Mouse (Mus musculus) kidney, postnatal 36 days (tissue): ENCODE results near the gene Gpr156.

Source experiments
- DNase-seq, 2 experiments: peaks; one replicate each; pipeline ENCODE4 v3.0.0; 2021 to 2022; ENCODE audit warnings: mixed read lengths in 2 of 2

Gpr156 gene

GRCm38 (mm10) chr16:37916138-37916817, at the start of gene Gpr156:
Gene Gpr156, plus strand, starts transcription at chr16:37916496.
- DNase-seq, result peak; percentile 34 to 72

GRCm38 (mm10) chr16:37867791-37868505, 48.3 kb upstream of the Gpr156 start, which contains the start of gene Lrrc58:
Gene Lrrc58, plus strand, starts transcription at chr16:37868389.
- peak; percentile 81 to 92 for DNase-seq

- DNase-seq, result peak; percentile 76 to 82
These were observed 47.5 kb upstream of the Gpr156 start for GRCm38 (mm10) chr16:37868506-37869469.

- peak in 1 of 2 experiments; percentile 51 for DNase-seq
These were observed 46.6 kb upstream of the Gpr156 start for GRCm38 (mm10) chr16:37869470-37870231.

GRCm38 (mm10) chr16:37871112-37871715, 45.1 kb upstream of the Gpr156 start:
- peak; percentile 70 to 91 for DNase-seq

GRCm38 (mm10) chr16:37874501-37875235, 41.6 kb upstream of the Gpr156 start:
- no peak for DNase-seq

GRCm38 (mm10) chr16:37877406-37877805, 38.9 kb upstream of the Gpr156 start:
- DNase-seq, result no peak

- DNase-seq, result no peak
These were observed 37.3 kb upstream of the Gpr156 start for GRCm38 (mm10) chr16:37878951-37879505.

GRCm38 (mm10) chr16:37879750-37880419, 36.4 kb upstream of the Gpr156 start:
- no peak for DNase-seq

- DNase-seq, result no peak
These were observed 35.1 kb upstream of the Gpr156 start for GRCm38 (mm10) chr16:37881168-37881567.

GRCm38 (mm10) chr16:37888986-37889385, 27.3 kb upstream of the Gpr156 start:
- no peak for DNase-seq

GRCm38 (mm10) chr16:37892667-37893066, 23.6 kb upstream of the Gpr156 start:
- DNase-seq, result no peak

- DNase-seq, result no peak
These were observed 22.9 kb upstream of the Gpr156 start for GRCm38 (mm10) chr16:37893381-37893780.

GRCm38 (mm10) chr16:37893942-37894341, 22.4 kb upstream of the Gpr156 start:
- no peak for DNase-seq

GRCm38 (mm10) chr16:37898790-37899189, 17.5 kb upstream of the Gpr156 start:
- no peak for DNase-seq

GRCm38 (mm10) chr16:37899357-37899756, 16.9 kb upstream of the Gpr156 start:
- peak; percentile 70 to 72 for DNase-seq

GRCm38 (mm10) chr16:37901318-37901717, 15.0 kb upstream of the Gpr156 start:
- DNase-seq, result peak; percentile 73 to 74

- DNase-seq, result peak; percentile 47 to 82
These were observed 9.8 kb upstream of the Gpr156 start for GRCm38 (mm10) chr16:37906456-37906855.

- no peak for DNase-seq
These were observed 5.2 kb upstream of the Gpr156 start for GRCm38 (mm10) chr16:37911086-37911485.

- DNase-seq, result no peak
These were observed 514 bp downstream of the Gpr156 start for GRCm38 (mm10) chr16:37916818-37917201.
